Mouse (Mus musculus): ENCODE results near the gene Slc45a3.

Slc45a3 gene

GRCm38 (mm10) chr1:131964580-131964979, 1.8 kb downstream of the Slc45a3 start:
- no peak for DNase-seq (ENCODE audit: low spot score in 2 of 2)

DNA sequence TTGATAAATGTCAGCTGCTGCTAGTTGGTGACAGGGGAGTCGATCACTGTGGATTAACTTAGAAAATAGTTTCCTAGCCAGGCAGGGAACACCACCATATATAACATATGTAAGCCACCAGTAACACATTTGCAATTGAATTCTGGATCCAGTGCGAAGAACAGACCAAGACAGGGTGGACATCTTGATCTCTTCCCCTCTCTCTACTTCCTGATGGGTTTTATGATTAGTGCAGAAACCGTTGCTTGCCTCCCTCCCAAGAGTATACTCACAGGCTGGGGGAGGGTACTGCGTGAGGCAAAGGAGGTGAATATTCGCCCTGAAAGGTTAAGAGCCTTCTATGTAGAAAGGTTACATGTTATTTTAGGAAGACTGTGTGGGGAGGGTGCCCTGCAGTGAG, 3.1 kb downstream of the Slc45a3 start:
- no peak for DNase-seq (ENCODE audit: low spot score in 2 of 2)

GRCm38 (mm10) chr1:131967336-131967735, 4.6 kb downstream of the Slc45a3 start:
- no peak for DNase-seq (ENCODE audit: low spot score in 2 of 2)

DNA sequence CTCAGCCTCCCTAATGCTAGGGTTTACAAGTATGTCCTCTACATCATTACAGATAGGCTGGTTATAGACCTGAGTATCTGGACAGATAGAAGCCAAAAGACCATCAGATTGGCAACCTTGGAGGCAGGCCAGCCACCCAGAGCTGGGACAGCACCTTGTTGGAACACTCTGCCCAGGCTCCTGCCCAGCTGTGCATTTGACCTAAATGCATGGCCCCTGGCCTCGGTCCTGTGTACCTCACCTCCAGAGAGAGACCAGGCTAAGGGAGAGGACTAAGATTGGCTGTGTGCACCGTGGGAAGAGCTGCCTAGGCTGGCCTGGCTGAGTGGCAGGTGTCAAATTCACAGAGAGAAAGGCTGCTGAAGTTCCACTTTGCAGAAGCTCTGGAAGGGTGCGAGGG, 5.8 kb downstream of the Slc45a3 start:
- no peak for DNase-seq (ENCODE audit: low spot score in 2 of 2)

DNA sequence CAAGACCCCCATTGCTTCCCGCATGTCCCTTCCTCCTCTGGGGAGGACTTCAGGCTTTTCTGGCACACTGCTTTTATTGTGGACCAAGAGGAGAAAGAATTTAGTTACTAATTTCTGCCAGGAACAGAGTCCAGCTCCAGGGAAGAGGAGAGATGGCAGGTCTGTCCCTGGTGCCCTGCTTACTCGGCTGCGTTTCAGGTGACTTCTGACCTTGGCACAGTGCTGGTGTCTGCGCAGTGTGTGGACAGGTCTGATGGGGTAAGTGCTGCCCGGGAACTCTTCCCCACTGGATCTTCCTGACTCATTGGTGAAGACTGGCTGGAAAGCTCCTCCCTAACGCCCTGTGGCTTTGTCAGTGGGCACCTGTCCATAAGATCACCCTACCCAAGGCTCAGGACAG, 6.2 kb downstream of the Slc45a3 start:
- DNase-seq (ENCODE audit: low spot score in 2 of 2) = no peak

DNA sequence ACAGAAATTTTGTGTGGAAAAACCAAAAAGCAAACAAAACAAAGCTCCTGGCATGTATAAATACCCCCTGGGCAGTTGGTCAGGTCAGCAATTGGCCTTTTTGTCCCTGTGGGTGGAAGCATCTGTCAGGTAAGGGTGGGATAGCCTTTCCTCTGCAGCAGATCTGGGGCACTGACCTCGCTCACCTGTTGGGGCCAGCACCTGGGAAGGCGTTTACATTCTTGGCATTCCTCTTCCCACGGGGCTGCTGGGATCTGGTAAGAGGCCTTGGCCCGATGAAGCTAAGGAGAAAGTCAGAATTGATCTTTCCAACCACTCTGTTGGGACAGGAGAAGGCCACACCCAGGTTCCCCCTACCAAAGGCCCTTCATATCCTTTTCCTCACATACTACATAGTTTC, 7.1 kb downstream of the Slc45a3 start:
- DNase-seq (ENCODE audit: low spot score in 2 of 2) = no peak

DNA sequence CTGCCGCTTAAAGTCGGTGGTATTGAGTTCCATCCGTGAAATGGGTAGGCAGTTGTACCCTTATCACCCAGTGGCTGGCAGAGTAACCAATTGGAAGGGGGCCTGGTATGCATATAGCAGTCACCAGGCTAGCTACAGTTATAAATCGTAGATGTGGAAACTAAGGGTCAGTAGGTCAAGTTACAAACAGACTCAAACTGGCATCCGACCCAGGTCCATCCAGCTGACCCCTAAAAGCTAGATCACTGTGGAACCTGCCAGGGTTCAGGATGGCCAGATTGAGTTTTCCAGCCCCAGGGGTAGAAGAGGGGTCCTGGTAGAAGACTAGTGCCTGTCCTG, 7.5 kb downstream of the Slc45a3 start:
- DNase-seq (ENCODE audit: low spot score in 2 of 2) = no peak

GRCm38 (mm10) chr1:131970661-131971520, 8.1 kb downstream of the Slc45a3 start:
- DNase-seq (ENCODE audit: low spot score in 2 of 2) = no peak

- DNase-seq (ENCODE audit: low spot score in 2 of 2) = no peak
Measured at GRCm38 (mm10) chr1:131971771-131972497, 9.2 kb downstream of the Slc45a3 start.

GRCm38 (mm10) chr1:131972498-131973334, 9.9 kb downstream of the Slc45a3 start:
- no peak for DNase-seq (ENCODE audit: low spot score in 2 of 2)

DNA sequence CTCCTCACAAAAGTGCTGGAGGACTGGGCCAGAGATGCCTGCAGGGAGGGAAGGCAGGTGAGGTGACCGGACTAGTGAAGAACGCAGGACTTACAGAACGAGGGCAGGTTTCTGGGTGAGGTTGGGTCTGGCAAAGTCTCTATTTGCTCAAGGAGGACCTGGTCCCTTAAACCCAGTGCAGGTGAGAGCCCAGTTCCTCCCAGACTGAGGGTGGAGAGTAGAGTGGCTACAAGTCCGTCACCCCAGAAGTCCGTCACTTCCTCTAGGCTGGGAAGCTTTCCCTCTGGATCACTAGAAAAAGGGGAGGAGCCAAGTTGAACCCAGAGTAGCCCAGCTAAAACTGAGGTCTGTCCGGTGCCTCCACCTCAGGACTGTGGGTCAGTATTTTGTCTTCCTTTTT, 11.2 kb downstream of the Slc45a3 start:
- no peak for DNase-seq (ENCODE audit: low spot score in 2 of 2)

DNA sequence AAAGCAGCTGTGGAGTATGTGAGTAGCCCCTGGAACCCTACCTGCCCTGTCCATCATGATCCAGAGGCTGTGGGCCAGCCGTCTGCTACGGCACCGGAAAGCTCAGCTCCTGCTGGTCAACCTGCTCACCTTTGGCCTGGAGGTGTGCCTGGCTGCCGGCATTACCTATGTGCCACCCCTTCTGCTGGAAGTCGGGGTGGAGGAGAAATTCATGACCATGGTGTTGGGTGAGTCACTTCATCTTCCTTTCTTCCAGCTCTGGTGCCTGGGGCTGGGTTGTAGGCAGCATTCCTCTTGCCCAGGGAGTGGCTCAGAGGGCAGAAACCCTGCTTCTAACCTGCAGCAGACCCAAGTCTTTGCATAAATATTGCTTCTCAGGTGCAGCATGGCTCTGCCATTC, 14.1 kb downstream of the Slc45a3 start:
- DNase-seq (ENCODE audit: low spot score in 2 of 2) = no peak

GRCm38 (mm10) chr1:131980471-131980870, 17.7 kb downstream of the Slc45a3 start:
- no peak for DNase-seq (ENCODE audit: low spot score in 2 of 2)

- DNase-seq (ENCODE audit: low spot score in 2 of 2) = peak; percentile 42 to 45
Measured at GRCm38 (mm10) chr1:131981378-131982013, 18.7 kb downstream of the Slc45a3 start.

GRCm38 (mm10) chr1:131982907-131983306, 20.1 kb downstream of the Slc45a3 start:
- peak; percentile 34 to 61 for DNase-seq (ENCODE audit: low spot score in 2 of 2)

DNA sequence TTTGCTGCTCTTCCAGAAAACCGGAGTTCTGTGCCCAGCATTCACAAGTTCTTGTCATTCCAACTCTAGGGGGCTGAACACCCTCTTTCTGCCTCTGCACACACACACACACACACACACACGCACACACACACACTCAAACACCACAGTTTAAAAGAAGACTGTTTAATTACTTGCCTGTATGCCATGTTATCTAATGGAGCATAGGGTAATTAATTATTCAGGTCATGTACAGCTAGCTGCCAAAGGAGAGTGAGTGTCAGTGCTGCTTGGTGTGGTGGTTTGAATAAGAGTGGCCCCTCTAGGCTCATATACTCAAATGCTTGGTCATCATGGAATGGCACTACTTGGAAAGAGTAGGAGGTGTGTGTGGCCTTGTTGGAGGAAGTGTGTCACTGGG, 21.0 kb downstream of the Slc45a3 start:
- DNase-seq (ENCODE audit: low spot score in 2 of 2) = no peak

DNA sequence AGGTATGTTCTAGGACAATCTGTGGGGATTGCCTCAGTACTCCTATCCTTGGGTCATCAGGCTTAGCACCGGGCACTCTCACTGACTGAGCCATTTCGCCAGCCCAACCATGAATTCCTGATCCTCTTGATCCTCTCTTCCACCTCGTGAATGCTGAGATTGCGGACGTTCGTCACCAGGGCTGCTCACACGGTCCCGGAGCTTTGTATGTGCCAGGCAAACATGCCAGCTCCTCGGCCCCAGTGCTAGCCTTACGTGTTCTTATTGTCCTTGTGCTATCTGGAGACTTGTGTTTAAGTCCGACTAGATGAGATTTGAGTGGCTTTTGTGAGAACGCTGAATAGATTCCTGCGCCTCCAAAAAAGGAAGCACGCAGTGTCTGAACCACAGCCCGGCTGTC, 24.7 kb downstream of the Slc45a3 start:
- DNase-seq (ENCODE audit: low spot score in 2 of 2) = no peak

DNA sequence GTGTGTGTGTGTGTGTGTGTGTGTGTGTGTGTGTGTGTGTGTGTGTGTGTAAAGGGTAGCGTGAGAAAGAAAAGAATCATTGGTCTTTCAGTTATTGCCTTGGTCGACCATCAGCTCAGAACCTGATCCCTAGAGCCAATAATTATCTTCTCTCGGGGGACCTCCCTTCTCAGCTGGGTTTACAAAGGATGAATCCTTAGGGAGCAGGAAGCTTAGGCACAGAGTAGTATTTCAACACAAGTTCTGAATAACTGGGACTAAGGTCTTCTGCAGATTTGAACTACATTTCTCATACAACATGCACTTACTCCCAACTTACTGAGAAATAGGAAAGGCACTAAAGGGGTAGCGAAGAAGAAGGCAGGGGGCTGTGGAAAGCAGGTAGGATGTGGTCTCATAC, 26.7 kb downstream of the Slc45a3 start:
- no peak for DNase-seq (ENCODE audit: low spot score in 2 of 2)

DNA sequence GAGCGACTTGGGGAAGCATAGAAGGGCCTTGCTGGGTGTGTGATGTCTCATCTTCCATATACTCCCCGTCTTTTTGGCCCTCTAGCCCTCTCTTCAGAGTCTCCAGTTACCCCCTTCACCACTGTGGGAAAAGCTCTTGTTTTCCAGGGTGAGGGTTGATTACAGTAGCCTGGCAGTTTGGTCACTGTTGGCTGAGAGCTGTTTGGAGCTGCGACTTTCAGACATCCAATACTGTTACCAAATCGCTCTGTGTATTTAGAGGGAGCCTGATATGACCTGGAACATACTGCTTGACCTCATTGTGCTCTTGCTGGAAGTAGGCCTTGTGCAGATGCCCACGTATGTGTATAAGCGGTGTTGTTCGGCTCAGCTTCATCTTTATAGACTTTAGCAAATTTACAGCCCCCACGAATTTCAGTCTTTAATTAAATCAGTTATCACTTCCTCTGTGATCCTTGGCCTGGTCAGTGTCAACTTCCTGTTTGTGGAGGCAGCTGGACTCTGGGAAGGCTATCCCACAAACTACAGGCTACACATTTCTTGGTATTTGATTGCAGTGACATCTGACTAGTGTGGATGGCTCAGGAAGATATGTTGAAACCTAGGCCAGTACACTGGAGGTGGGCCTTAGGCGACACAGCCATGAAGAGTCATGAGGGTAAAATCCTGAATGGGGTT, 27.5 kb downstream of the Slc45a3 start:
- no peak for DNase-seq (ENCODE audit: low spot score in 2 of 2)

- DNase-seq (ENCODE audit: low spot score in 2 of 2) = no peak
Measured at GRCm38 (mm10) chr1:131992561-131993001, 29.8 kb downstream of the Slc45a3 start.
